In the genomic region with DNA sequence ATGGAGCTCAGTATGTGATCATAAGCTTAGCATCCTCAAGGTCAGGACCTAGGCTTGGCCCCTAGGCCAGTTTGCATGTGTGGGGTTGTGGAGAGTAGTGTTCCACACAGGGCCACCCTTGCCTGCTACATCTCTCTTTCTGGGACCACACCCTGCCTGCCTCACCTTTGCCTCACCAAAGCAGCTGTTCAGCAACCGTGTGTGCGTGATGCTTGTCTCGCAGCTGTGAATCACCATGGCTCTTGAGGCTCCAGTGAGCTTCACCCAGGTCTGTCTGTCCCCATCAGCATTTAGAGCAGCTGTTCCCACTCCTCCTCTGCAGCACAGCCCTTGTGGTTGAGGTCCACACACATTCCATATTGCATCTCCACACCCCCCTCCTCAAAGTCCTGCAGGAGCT, we compare ENCODE assay signal across 27 mouse cellular contexts. TPM values are rescaled to one million over a fixed set of nuclear protein-coding genes. Genes with fewer than 3 reads are reported as not detected.
DNase-seq lines count a peak whose midpoint lies in the region; ATAC-seq and TF ChIP-seq lines count a peak whose summit lies in the region.
"Had no signal": no experiment of that assay in that cellular context is flagged by ENCODE, and none has a peak within 500 bp of the region (broad histone marks: within the 10 kb centered on the region; RNA-seq: fewer than 3 reads in every experiment).

No protein-coding gene starts in this region.

- H3K27me3 ChIP-seq in kidney, embryonic 15.5 days = no peaks in the 10 kb centered on the region
- no peaks in the 10 kb centered on the region for H3K27me3 ChIP-seq in stomach, postnatal 0 days (ENCODE audit: control insufficient read depth, insufficient read depth, low read length)
- H3K27me3 ChIP-seq in hindbrain, postnatal 0 days (ENCODE audit: insufficient read depth, low read length) = no peaks in the 10 kb centered on the region
- H3K27me3 ChIP-seq: embryonic facial prominence, embryonic 13.5 days; embryonic facial prominence, embryonic 15.5 days; forebrain, embryonic 12.5 days; Patski had no signal

- TF ChIP-seq EP300 in stomach, postnatal 0 days (optimal IDR thresholded peaks at IDR 0.05) = no peak

- ATAC-seq in kidney, embryonic 15.5 days (replicated peaks; ENCODE audit: low FRiP score) = no peak
- peak; percentile 63 for ATAC-seq in stomach, postnatal 0 days (ENCODE audit: low FRiP score, low TSS enrichment)
- ATAC-seq in hindbrain, postnatal 0 days = no peak
- ATAC-seq: activated CD4-positive, CD25-positive, alpha-beta regulatory T cell, adult 4 months; CD4-positive, CD25-positive, alpha-beta regulatory T cell, adult 4 months; forebrain, embryonic 14.5 days; forebrain, embryonic 16.5 days; Patski had no signal

- WGBS in kidney, embryonic 15.5 days = 86% methylated on average over 3 of the region's 3 CpGs
- WGBS in stomach, postnatal 0 days = 71% methylated on average over 3 of the region's 3 CpGs
- 99% methylated on average over 3 of the region's 3 CpGs for WGBS in hindbrain, postnatal 0 days

- H3K4me2 ChIP-seq in kidney, embryonic 15.5 days = no peak overlapping the region
- no peak overlapping the region for H3K4me2 ChIP-seq in stomach, postnatal 0 days (replicated peaks; ENCODE audit: low read depth)
- H3K4me2 ChIP-seq in hindbrain, postnatal 0 days (ENCODE audit: low read depth, low read length) = no peak overlapping the region
- H3K4me2 ChIP-seq: embryonic facial prominence, embryonic 13.5 days; embryonic facial prominence, embryonic 15.5 days; forebrain, embryonic 12.5 days had no signal

- H3K9me3 ChIP-seq in kidney, embryonic 15.5 days (replicated peaks) = no peaks in the 10 kb centered on the region
- H3K9me3 ChIP-seq in stomach, postnatal 0 days (ENCODE audit: control insufficient read depth, low read length) = no peaks in the 10 kb centered on the region
- H3K9me3 ChIP-seq in hindbrain, postnatal 0 days (ENCODE audit: low read length) = no peaks in the 10 kb centered on the region
- H3K9me3 ChIP-seq: embryonic facial prominence, embryonic 13.5 days; embryonic facial prominence, embryonic 15.5 days; forebrain, embryonic 10.5 days; forebrain, embryonic 12.5 days; G1E had no signal

- H3K4me1 ChIP-seq in kidney, embryonic 15.5 days = peaks cover 48% of the 10 kb centered on the region
- peaks cover 26% of the 10 kb centered on the region for H3K4me1 ChIP-seq in brown adipose tissue, adult 24 weeks (ENCODE audit: control insufficient read depth, insufficient read depth, insufficient read length, low read length)
- peaks cover 3% of the 10 kb centered on the region; the same call in 1 of the 2 replicates for H3K4me1 ChIP-seq in stomach, postnatal 0 days (replicated peaks; ENCODE audit: control insufficient read depth, insufficient read depth)
- H3K4me1 ChIP-seq in hindbrain, postnatal 0 days (ENCODE audit: insufficient read depth, low read length) = no peaks in the 10 kb centered on the region; the same call in 1 of the 2 replicates

- no peak overlapping the region for H3K9ac ChIP-seq in kidney, embryonic 15.5 days
- no peak overlapping the region for H3K9ac ChIP-seq in stomach, postnatal 0 days (ENCODE audit: low read length)
- no peak overlapping the region for H3K9ac ChIP-seq in hindbrain, postnatal 0 days (replicated peaks; ENCODE audit: low read length)
- H3K9ac ChIP-seq: embryonic facial prominence, embryonic 13.5 days; embryonic facial prominence, embryonic 15.5 days; forebrain, embryonic 12.5 days had no signal

- DNase-seq in kidney, postnatal 36 days = no peak
- no peak for DNase-seq in stomach, postnatal 0 days (ENCODE audit: low spot score)
- DNase-seq in hindbrain, postnatal 0 days (ENCODE audit: low spot score) = no peak
- DNase-seq in layer of hippocampus, adult 8-10 months (ENCODE audit: low spot score in 2 of 2) = no peak
- DNase-seq: adrenal gland, adult 8-10 months; adrenal gland, postnatal 14 days; adrenal gland, postnatal 36 days; cerebellum, adult 11 months; cerebellum, adult 18-20 months; cerebellum, adult 8-10 months; cerebellum, adult 9-11 months; cerebellum, postnatal 14 days; cerebellum, postnatal 36 days; embryo, embryonic 11 days had no signal

- TF ChIP-seq CTCF in stomach, postnatal 0 days (IDR thresholded peaks at IDR 0.05; ENCODE audit: low read depth) = no peak
- no peak for TF ChIP-seq CTCF in hindbrain, postnatal 0 days (IDR thresholded peaks at IDR 0.05; ENCODE audit: low read depth)

- H3K4me3 ChIP-seq in kidney, embryonic 15.5 days (replicated peaks) = no peak overlapping the region
- no peak overlapping the region for H3K4me3 ChIP-seq in brown adipose tissue, adult 24 weeks (ENCODE audit: insufficient read depth, low read depth, low read length)
- no peak overlapping the region for H3K4me3 ChIP-seq in stomach, postnatal 0 days (ENCODE audit: low read depth, low read length)
- H3K4me3 ChIP-seq in hindbrain, postnatal 0 days (ENCODE audit: low read length) = no peak overlapping the region
- H3K4me3 ChIP-seq: embryonic facial prominence, embryonic 13.5 days; embryonic facial prominence, embryonic 15.5 days; erythroblast, embryonic 14.5 days; forebrain, embryonic 10.5 days; forebrain, embryonic 12.5 days had no signal

- peaks cover 23% of the 10 kb centered on the region for H3K36me3 ChIP-seq in kidney, embryonic 15.5 days
- no peaks in the 10 kb centered on the region for H3K36me3 ChIP-seq in stomach, postnatal 0 days (ENCODE audit: control insufficient read depth, insufficient read depth, low read length)
- no peaks in the 10 kb centered on the region for H3K36me3 ChIP-seq in hindbrain, postnatal 0 days (ENCODE audit: insufficient read depth, low read length)
- H3K36me3 ChIP-seq: forebrain, embryonic 12.5 days; G1E had no signal

- H3K27ac ChIP-seq in kidney, embryonic 15.5 days = peak overlapping the region; percentile 7; the same call in 1 of the 2 replicates
- 0 out of 2 replicates have a peak overlapping the region, but pooled peaks have one; percentile 23 for H3K27ac ChIP-seq in brown adipose tissue, adult 24 weeks (replicated peaks; ENCODE audit: low read depth, low read length)
- H3K27ac ChIP-seq in stomach, postnatal 0 days (replicated peaks) = 0 out of 2 replicates have a peak overlapping the region, but pooled peaks have one; percentile 2
- H3K27ac ChIP-seq in hindbrain, postnatal 0 days = no peak overlapping the region
- H3K27ac ChIP-seq: embryonic facial prominence, embryonic 13.5 days; embryonic facial prominence, embryonic 15.5 days; forebrain, embryonic 10.5 days; forebrain, embryonic 12.5 days had no signal

RNA-seq across cellular contexts. Expression of a gene that starts 43.3 kb away (rescaled TPM):
- 297 and 335 TPM in 2 replicates for polyA plus RNA-seq in kidney, embryonic 15.5 days (2015; fragmentation: Nextera tagmentation; extraction: Ambion mirVana)
- 142 and 186 TPM in 2 replicates for polyA plus RNA-seq in brown adipose tissue, adult 24 weeks (2012; ENCODE audit: insufficient read depth, insufficient read length, missing spikeins)
- 96.3 and 99.0 TPM in 2 replicates for polyA plus RNA-seq in stomach, postnatal 0 days (2015; fragmentation: Nextera tagmentation; extraction: Ambion mirVana)
- total RNA-seq in hindbrain, postnatal 0 days (2014; rRNA removed) = 203 and 254 TPM in 2 replicates
- 46.4 and 55.6 TPM in 2 replicates for polyA plus RNA-seq in hindbrain, postnatal 0 days (2015; fragmentation: Nextera tagmentation; extraction: Ambion mirVana)
- 10 to 100 TPM; 34.9 to 38.4 (median 36.1) TPM for total RNA-seq in layer of hippocampus, adult 8-10 months (2022)
- polyA plus RNA-seq: activated CD4-positive, CD25-positive, alpha-beta regulatory T cell, adult 4 months; G1E had no signal

RNA-seq across cellular contexts. Expression of a gene that starts 43.3 kb away (rescaled TPM):
- 108 and 116 TPM in 2 replicates for polyA plus RNA-seq in kidney, embryonic 15.5 days (2015; fragmentation: Nextera tagmentation; extraction: Ambion mirVana)
- 51.1 and 77.2 TPM in 2 replicates for polyA plus RNA-seq in brown adipose tissue, adult 24 weeks (2012; ENCODE audit: insufficient read depth, insufficient read length, missing spikeins)
- polyA plus RNA-seq in stomach, postnatal 0 days (2015; fragmentation: Nextera tagmentation; extraction: Ambion mirVana) = 43.4 and 47.2 TPM in 2 replicates
- total RNA-seq in hindbrain, postnatal 0 days (2014; rRNA removed) = 76.6 and 95.8 TPM in 2 replicates
- polyA plus RNA-seq in hindbrain, postnatal 0 days (2015; fragmentation: Nextera tagmentation; extraction: Ambion mirVana) = 26.5 and 27.8 TPM in 2 replicates
- total RNA-seq in layer of hippocampus, adult 8-10 months (2022) = 10 to 100 TPM; 39.6 to 55.5 (median 43.9) TPM
- polyA plus RNA-seq: activated CD4-positive, CD25-positive, alpha-beta regulatory T cell, adult 4 months; CD4-positive, CD25-positive, alpha-beta regulatory T cell, adult 4 months; G1E had no signal
